Mouse (Mus musculus) cerebellum, postnatal 10 days (tissue): ENCODE data around the gene Ypel2.

Source experiments
- DNase-seq, 2 experiments: peaks; one replicate each; pipeline ENCODE4 v3.0.0; 2021; ENCODE audit warnings: mixed read lengths in 2 of 2

The Ypel2 gene

GRCm38 (mm10) chr11:86960331-86960730 is 33.2 kb downstream of the Ypel2 start:
- no peak for DNase-seq

GRCm38 (mm10) chr11:86958721-86959675 is 34.5 kb downstream of the Ypel2 start:
- DNase-seq: peak; percentile 63 to 73

- no peak for DNase-seq
Observed at GRCm38 (mm10) chr11:86958182-86958581, 35.3 kb downstream of the Ypel2 start.

- DNase-seq: no peak
Observed at GRCm38 (mm10) chr11:86956363-86956762, 37.1 kb downstream of the Ypel2 start.

GRCm38 (mm10) chr11:86954616-86955270 is 38.8 kb downstream of the Ypel2 start:
- no peak for DNase-seq

DNA sequence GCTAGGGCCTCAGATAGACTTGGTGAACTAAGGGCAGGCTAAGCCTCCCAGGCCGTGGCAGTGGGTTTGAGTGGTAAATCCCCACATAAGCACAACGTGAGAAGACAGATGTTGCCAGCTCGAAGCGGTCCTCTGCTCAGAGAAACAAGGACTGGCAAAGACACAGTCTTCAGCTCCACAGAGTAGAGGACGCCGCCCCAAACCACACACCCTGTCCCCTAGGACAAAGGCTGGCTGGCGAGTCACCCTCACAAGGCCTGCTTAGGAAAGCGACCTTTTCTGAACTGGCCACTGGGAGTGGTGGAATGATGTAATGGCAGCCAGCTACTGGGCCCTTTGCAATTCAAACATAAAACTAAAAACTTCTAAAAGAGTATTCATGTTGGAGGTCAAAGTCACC is 40.4 kb downstream of the Ypel2 start:
- DNase-seq: no peak

- no peak for DNase-seq
Observed at GRCm38 (mm10) chr11:86952659-86953058, 40.8 kb downstream of the Ypel2 start.

DNA sequence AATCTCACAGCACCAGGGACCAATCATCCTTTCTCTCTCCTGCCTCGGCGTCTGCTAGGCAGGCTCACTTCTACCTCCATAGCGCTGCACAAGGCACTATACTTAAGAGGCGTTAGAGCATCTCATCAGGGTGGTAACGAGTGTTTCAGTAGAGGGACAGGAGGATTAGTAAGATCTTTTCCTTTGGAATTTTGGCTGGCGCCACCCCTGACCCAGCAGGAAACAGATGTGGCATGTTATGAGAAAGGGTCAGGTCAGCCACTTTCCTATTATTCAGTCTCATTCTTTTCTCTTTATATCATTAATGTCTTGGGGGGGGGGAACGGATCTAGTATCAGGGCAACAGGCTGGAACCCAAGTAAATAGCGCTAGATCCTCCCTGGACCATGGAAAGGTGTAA is 41.8 kb downstream of the Ypel2 start:
- no peak for DNase-seq

GRCm38 (mm10) chr11:86950491-86950890 is 43.0 kb downstream of the Ypel2 start:
- DNase-seq: no peak

GRCm38 (mm10) chr11:86949951-86950441 is 43.5 kb downstream of the Ypel2 start:
- peak; percentile 74 to 79 for DNase-seq

- DNase-seq: no peak
Observed at GRCm38 (mm10) chr11:86946644-86947195, 46.8 kb downstream of the Ypel2 start.

DNA sequence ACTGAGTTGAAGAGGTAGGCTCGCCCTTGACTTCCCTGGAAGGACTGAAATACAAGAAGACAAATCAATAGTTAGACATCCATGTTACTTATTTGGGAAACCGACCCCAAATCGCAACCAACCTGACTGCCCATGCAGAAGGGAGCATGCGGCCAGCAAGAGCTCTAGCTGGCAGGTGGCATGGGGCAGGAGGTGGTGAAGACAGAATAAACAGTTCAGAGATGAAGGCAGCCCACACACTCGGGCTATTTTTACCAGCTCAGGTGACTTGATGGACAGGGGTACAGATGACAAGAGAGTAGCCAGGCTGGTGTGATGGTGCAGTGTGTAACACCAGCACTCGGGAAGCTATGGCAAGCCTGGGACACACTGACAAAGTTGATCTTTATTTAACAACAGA is 47.6 kb downstream of the Ypel2 start:
- DNase-seq: no peak

- no peak for DNase-seq
Observed at GRCm38 (mm10) chr11:86945058-86945457, 48.4 kb downstream of the Ypel2 start.

DNA sequence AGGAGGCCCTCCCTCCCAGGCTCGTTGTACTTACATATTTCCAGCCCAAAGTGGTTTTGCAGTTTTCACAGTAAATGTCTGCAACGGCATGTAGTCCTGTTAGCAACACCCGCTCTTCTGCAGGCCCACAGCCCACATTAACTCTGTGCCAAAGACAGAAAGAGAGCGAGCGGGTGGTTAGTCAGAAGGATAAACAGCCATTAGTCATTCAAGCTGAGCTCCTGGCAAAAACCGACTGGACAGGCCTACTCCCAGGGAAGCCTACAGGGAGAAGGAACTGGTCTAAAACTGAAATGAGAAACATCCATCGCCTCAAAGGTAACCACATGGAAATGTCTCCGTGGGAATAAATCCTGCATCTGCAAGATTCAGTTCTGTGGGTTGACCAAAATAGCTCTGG is 49.0 kb downstream of the Ypel2 start:
- no peak for DNase-seq

DNA sequence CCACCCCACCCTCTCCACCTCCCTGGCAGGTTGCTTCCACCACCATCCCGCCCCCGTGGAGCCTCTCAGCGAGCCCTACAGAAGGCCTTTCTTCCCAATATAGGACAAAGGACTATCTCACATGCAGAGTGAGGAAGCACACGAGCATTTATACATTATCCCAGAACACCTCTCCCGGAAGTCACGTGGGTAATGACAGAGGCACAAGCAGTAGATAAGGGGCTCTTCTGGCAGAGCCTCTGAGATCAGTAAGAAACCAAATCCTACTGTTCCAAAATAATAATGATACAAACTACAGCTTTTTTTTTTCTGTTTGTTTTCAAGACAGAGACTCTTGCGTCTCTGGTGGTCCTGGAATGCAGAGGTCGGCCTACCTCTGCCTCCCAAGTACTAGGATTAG is 51.6 kb downstream of the Ypel2 start:
- no peak for DNase-seq

DNA sequence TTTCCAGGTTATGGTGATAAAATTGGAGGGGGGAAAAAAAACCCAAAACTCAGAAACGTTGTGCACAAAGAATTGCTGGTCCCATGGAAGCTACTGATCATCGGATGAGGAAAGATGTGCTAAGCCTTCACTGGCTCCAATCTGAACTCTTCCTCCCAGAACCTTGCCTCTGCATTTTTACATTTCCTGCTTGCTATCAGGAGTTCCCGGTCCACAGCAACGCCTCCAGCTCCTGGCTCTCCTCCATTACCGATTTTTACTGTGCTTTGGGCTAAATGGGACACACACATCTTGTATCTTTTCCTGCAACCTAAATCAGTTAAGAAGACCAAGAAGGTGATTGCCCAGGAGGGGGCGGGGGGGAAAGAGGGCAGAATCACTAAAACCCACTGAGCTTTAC is 54.0 kb downstream of the Ypel2 start:
- no peak for DNase-seq

GRCm38 (mm10) chr11:86938551-86938950 is 55.0 kb downstream of the Ypel2 start:
- no peak for DNase-seq

- DNase-seq: no peak
Observed at GRCm38 (mm10) chr11:86938108-86938507, 55.4 kb downstream of the Ypel2 start.

- DNase-seq: no peak
Observed at GRCm38 (mm10) chr11:86936938-86937337, 56.6 kb downstream of the Ypel2 start.

GRCm38 (mm10) chr11:86934895-86935294 is 58.6 kb downstream of the Ypel2 start:
- no peak for DNase-seq

DNA sequence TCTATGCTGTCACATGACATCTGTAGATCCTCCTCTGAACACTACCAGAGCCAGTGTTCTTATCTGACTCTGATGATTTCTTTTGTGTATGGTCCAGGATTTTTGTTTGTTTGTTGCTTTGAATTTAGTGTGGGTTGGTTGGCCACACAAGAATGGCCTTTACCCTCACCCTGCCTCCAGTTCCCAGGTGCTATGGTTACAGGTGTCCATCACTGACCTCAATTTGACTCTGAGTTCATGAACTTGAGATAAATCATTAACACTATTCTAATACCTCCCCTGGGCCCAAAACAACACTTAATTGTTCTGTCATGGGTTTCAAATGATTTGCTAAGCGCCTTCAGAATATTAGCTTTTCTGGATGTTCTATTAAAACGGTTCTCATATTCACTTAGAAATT is 61.3 kb downstream of the Ypel2 start:
- DNase-seq: no peak

DNA sequence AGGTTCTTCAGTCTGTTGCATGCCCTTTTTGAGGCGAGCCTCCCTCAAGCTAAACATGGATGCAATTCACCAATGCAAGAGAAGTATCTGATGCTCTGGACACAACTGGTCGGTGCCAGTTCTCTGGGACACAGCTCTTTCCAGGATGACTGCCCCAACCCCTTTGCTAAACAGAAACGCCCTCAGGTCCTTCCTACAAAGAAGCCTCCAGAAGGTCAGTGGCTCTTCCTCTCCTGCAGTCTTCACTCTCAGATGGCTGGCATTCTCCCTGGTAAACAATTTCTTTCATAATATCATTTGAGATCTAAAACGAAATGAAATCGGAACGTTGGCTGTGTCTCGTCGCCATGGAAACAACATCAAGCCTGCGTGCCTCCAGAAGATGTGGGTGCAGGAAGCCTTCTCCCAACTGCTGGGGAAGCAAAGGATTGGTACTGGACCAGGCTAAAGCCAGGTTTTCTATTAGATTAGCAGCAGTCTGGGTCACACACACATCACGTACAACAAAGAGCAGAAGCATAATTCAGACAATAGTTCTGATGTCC is 62.8 kb downstream of the Ypel2 start:
- DNase-seq: no peak

GRCm38 (mm10) chr11:86929985-86930384 is 63.5 kb downstream of the Ypel2 start:
- DNase-seq: no peak
